Mouse (Mus musculus) testis, adult 2 months (tissue): ENCODE results near the gene Map3k14. TPM values are rescaled to one million over a fixed set of nuclear protein-coding genes. Genes with fewer than 3 reads are reported as not detected.

Experiments used
- H3K27ac ChIP-seq: fragments of 200-500 bp; 2 replicates; pipeline ENCODE4 v1.5.1; 2012; ENCODE audit warnings: low read depth, low read length; ENCODE audit not compliant: control insufficient read depth, insufficient read depth
- H3K27me3 ChIP-seq: fragments of 200-500 bp; 2 replicates; pipeline ENCODE4 v1.6.1; 2012; ENCODE audit warnings: mild to moderate bottlenecking, low read length, moderate library complexity; ENCODE audit not compliant: control insufficient read depth, insufficient read depth
- H3K36me3 ChIP-seq: fragments of 200-500 bp; 2 replicates; pipeline ENCODE4 v1.6.1; 2012; ENCODE audit warnings: mild to moderate bottlenecking, low read length; ENCODE audit not compliant: control insufficient read depth, insufficient read depth
- H3K4me1 ChIP-seq: fragments of 200-500 bp; 2 replicates; pipeline ENCODE4 v1.6.1; 2012; ENCODE audit warnings: low read length; ENCODE audit not compliant: control insufficient read depth, insufficient read depth
- H3K4me3 ChIP-seq: fragments of 200-500 bp; 2 replicates; pipeline ENCODE4 v1.5.1; 2012; ENCODE audit warnings: low read depth, mild to moderate bottlenecking, low read length, moderate library complexity, mixed read lengths; ENCODE audit not compliant: control insufficient read depth
- CTCF ChIP-seq: fragments of 200-500 bp; IDR thresholded peaks from 2 replicates; pipeline ENCODE4 v1.5.1; 2012; ENCODE audit warnings: low read depth, mild to moderate bottlenecking, inconsistent platforms, low read length, moderate library complexity; ENCODE audit not compliant: control insufficient read depth, insufficient read depth, insufficient replicate concordance
- POLR2A ChIP-seq: fragments of 200-500 bp; IDR thresholded peaks from 2 replicates; pipeline ENCODE4 v1.6.1; 2012; ENCODE audit warnings: low read depth, mild to moderate bottlenecking, inconsistent platforms, low read length, moderate library complexity; ENCODE audit not compliant: control insufficient read depth
- polyA plus RNA-seq: library from polyadenylated mRNA; depleted of rRNA; stranded (reverse); fragments of >200 nt; gene quantifications from 2 replicates; pipeline ENCODE4 v1.2.3, GENCODE M21; 2012

Gene Map3k14
- polyA plus RNA-seq, 1 experiment: 2.4 TPM

DNA sequence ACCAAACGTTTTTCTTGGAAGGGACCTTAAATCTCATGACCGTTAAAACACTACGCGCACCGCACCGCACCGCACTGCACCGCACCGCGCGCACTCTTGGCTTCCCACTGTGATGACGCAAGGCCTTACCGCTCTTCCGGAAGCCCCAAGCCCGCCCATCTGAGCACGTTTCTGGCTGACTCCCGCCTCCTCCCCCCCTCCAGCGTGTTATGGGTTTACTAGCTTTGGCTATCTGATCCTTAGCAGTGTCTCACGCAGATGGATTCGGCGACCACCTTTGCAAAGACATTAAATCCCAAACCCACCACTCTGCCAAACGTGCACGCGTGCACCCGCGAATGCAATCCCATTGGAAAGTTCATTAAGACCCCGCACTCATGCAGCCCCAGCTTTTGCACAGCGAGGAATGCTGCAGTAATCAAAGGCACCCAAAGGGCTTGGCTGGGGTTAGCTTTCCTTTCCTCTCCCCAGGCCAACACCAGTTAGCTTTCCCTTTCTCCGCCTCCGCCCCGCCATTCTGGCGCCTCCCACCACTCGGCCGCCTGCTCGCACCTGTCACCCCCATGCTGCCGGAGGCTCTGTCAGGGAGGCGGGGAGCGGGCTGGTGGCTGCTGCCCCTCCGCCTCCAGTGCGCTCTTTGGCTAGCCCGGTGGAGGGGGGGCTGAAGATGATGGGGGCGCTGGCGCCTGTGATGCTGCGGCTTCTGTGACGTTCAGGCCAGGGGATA is 49.3 kb downstream of the Map3k14 start, which contains the start of gene Spata32:
Gene Spata32 (minus strand): TSS at position 643 of the 727 bp plus-strand sequence.
- no peaks in the 10 kb centered on the region for H3K27me3 ChIP-seq
- peak within 1 kb of the TSS; percentile 78 for H3K4me3 ChIP-seq
- no peaks in the 10 kb centered on the region for H3K36me3 ChIP-seq
- no peak within 1 kb of the TSS for H3K27ac ChIP-seq
- H3K4me1 ChIP-seq: peaks cover 2% of the 10 kb centered on the region; the same call in 1 of the 2 replicates
- no peak for TF ChIP-seq CTCF
- TF ChIP-seq POLR2A: peak; percentile 74; the same call in 1 of the 2 replicates

DNA sequence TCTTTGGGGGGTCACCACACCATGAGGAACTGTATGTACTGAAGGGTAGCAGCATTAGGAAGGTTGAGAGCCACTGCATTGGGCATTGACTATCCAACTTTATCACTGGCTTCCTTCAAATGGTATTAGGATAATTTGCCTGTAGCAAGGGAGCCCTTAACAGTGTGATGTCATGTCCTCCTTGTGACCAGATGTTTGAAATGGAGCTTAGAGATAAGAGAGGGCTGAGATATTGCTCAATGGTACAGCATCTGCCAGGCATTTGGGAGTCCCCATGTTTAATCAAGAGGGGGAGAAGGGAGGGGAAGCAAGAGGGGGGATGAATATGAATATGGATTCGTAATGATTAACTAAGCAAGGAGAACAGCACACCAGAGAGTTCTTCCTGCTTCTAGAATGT is 51.9 kb downstream of the Map3k14 start:
- TF ChIP-seq CTCF: no peak
- TF ChIP-seq POLR2A: no peak
- no peaks in the 10 kb centered on the region for H3K27me3 ChIP-seq
- H3K4me3 ChIP-seq: no peak overlapping the region
- no peaks in the 10 kb centered on the region for H3K36me3 ChIP-seq
- peaks cover 2% of the 10 kb centered on the region; the same call in 1 of the 2 replicates for H3K4me1 ChIP-seq
- H3K27ac ChIP-seq: no peak overlapping the region

DNA sequence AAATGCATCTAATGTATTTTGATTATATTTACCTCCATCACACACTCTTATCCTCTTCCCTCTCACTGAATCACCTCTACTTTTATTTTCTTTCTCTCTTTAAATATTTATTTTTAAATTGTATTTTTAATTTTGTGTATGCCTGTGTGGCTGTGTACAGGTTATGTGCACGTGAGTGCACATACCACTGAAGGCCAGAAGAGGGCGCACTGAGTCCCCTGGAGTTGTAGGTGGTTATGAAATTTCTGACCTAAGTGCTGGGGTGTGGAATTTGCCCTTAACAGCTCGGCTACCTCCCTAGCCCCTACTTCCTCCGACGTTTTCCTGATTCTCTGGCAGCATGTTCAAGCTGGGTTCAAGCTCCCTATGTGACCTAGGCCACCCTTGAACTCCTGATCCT is 53.6 kb downstream of the Map3k14 start:
- peaks cover 2% of the 10 kb centered on the region; the same call in 1 of the 2 replicates for H3K4me1 ChIP-seq
- no peak overlapping the region for H3K27ac ChIP-seq
- TF ChIP-seq POLR2A: no peak
- TF ChIP-seq CTCF: peak; percentile 39; the same call in 1 of the 2 replicates
- H3K4me3 ChIP-seq: no peak overlapping the region
- no peaks in the 10 kb centered on the region for H3K36me3 ChIP-seq
- no peaks in the 10 kb centered on the region for H3K27me3 ChIP-seq

DNA sequence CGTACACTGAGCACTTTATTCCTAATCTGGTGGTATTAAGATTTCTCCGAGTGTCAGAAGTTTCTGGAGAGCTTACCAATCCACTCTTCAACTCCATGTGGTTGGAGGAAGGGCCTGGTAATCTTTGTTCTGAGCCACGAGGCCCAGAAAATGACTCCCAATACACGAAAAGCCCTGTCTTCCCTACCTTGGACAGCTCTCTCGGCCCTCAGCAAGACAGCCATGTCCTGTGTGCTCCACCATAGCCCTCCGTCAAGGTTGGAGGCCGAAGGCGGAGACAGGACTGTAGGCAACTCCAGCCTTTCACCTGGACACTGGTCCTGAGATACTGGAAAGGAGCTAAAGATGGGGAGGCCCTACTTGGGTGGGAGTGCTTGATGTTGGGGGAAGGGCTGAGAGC is 57.0 kb downstream of the Map3k14 start:
- no peak for TF ChIP-seq CTCF
- TF ChIP-seq POLR2A: no peak
- H3K4me1 ChIP-seq: no peaks in the 10 kb centered on the region
- no peaks in the 10 kb centered on the region for H3K27me3 ChIP-seq
- peak overlapping the region; percentile 87 for H3K4me3 ChIP-seq
- no peak overlapping the region for H3K27ac ChIP-seq
- no peaks in the 10 kb centered on the region for H3K36me3 ChIP-seq

DNA sequence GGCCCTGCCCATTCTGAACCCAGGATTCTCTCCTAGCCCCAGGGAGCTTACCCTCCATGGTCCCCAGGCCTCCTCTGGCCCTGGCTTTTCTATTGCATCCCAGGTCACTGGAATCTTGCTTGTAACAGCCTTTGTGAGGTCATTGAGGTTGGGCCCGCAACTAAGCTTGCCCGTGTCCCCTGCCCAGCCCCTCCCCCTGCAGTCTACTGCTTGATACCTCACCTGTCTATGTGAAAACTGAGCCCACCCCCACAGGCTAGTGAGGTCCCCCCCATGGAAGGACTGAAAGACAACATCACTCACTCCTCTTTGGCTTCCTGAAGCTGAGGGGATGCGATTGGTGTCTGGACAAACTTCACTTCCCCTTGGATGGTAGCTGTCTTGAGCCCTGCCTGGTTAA is 58.8 kb downstream of the Map3k14 start, which contains the start of gene 1700023F06Rik:
Gene 1700023F06Rik (minus strand): TSS at position 101 of the 400 bp plus-strand sequence.
- H3K4me3 ChIP-seq: peak within 1 kb of the TSS; percentile 87
- no peaks in the 10 kb centered on the region for H3K4me1 ChIP-seq
- no peak within 1 kb of the TSS for H3K27ac ChIP-seq
- TF ChIP-seq POLR2A: peak; percentile 77; the same call in 1 of the 2 replicates
- no peak for TF ChIP-seq CTCF
- H3K27me3 ChIP-seq: no peaks in the 10 kb centered on the region
- no peaks in the 10 kb centered on the region for H3K36me3 ChIP-seq

DNA sequence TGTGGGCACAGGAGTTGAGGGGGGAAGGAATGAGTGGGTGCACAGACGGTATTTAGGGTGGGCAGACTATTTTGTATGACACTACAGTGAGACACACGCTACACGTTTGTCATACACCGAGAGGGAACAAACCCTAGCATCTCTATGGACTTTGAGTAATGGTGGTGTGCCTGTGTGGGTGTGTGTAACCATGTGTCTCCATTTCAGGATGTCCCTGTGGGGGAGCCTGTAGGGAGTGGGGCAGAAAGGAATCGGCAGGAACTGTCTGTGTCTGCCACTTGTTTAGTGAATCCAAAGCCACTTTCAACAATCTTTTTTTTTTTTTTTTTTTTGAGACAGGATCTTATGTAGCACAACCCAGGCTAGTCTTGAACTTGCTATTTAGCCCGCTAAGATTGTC is 61.1 kb downstream of the Map3k14 start:
- no peak for TF ChIP-seq CTCF
- TF ChIP-seq POLR2A: no peak
- H3K4me1 ChIP-seq: no peaks in the 10 kb centered on the region
- peak overlapping the region; percentile 66 for H3K4me3 ChIP-seq

DNA sequence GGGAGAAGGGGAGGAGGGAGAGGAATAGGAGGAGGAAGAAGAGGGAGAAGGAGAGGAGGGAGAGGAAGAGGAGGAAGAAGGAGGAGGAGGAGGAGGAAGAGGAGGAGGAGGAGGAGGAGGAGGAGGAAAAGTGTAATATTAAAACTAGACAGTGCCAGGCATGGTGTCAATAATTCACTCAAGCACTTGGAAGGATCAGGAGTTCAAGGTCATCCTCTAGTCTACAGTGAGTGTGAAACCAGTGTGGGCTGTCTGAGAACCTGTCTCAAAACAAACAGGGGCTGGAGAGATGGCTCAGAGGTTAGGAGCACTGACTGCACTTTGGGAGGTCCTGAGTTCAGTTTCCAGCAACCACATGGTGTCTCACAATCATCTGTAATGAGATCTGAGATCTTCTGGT is 64.9 kb downstream of the Map3k14 start:
- Histone ChIP-seq H3K4me3 (no peak overlapping the region), H3K36me3 (no peaks in the 10 kb centered on the region), H3K27me3 (no peaks in the 10 kb centered on the region), H3K4me1 (peaks cover 11% of the 10 kb centered on the region), H3K27ac (no peak overlapping the region)
- TF ChIP-seq CTCF (no peak), POLR2A (no peak)

More for the DNA sequence above, 61.1 kb downstream of the Map3k14 start:
- H3K36me3 ChIP-seq: no peaks in the 10 kb centered on the region
- H3K27me3 ChIP-seq: no peaks in the 10 kb centered on the region
- H3K27ac ChIP-seq: no peak overlapping the region
